Mouse (Mus musculus): Measurements from ENCODE around the gene Bcl7b. TPM values are rescaled to one million over a fixed set of nuclear protein-coding genes. Genes with fewer than 3 reads are reported as not detected.

Gene Bcl7b
- polyA plus RNA-seq, 1 experiment from 2014 or later: 44.3 TPM

GRCm38 (mm10) chr5:135145955-135146354, 22.1 kb upstream of the Bcl7b start:
- no peak overlapping the region for H3K4me2 ChIP-seq
- H3K36me3 ChIP-seq: no peaks in the 10 kb centered on the region
- H3K27me3 ChIP-seq (replicated peaks): peaks cover 7% of the 10 kb centered on the region; the same call in 1 of the 2 replicates
- no peak overlapping the region for H3K27ac ChIP-seq
- no peak overlapping the region for H3K4me3 ChIP-seq
- no peak for ATAC-seq
- H3K9me3 ChIP-seq (replicated peaks): 0 out of 2 replicates have a peak, but pooled peaks cover 3% of the 10 kb centered on the region
- no peak overlapping the region for H3K9ac ChIP-seq
- peaks cover 38% of the 10 kb centered on the region for H3K4me1 ChIP-seq

DNA sequence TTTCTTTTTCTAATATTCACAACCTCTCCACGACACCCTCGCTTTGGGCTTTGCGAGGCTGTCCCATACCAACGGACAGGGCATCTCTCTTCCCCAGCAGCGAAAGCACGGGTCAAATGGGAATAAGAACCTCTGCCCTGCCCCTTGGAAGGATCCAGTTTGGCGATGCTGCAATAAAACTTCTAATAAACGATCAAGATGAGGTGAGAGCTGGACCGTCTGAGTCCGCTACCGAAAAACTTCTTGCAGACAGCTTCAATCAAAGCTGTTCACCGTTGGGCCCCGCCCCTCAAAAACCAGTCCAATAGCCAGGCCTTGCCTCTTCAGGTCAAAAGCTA, 19.4 kb upstream of the Bcl7b start:
- Histone ChIP-seq H3K27ac (peak overlapping the region; percentile 95; the same call in 1 of the 2 replicates), H3K9me3 (replicated peaks) (no peaks in the 10 kb centered on the region), H3K4me2 (peak overlapping the region; percentile 77), H3K36me3 (peaks cover 19% of the 10 kb centered on the region), H3K27me3 (replicated peaks) (no peaks in the 10 kb centered on the region), H3K4me1 (peaks cover 51% of the 10 kb centered on the region), H3K4me3 (peak overlapping the region; percentile 90), H3K9ac (peak overlapping the region; percentile 44)
- WGBS (ENCODE audit: insufficient replicate concordance): 2% methylated on average over 13 of the region's 13 CpGs
- no peak for ATAC-seq

- WGBS (ENCODE audit: insufficient replicate concordance): 2% methylated on average over 62 of the region's 63 CpGs
- Histone ChIP-seq H3K4me2 (peak within 1 kb of the TSS; percentile 77), H3K27ac (peak within 1 kb of the TSS; percentile 95), H3K4me3 (peak within 1 kb of the TSS; percentile 90), H3K9ac (peak within 1 kb of the TSS; percentile 91), H3K27me3 (replicated peaks) (no peaks in the 10 kb centered on the region), H3K9me3 (replicated peaks) (no peaks in the 10 kb centered on the region), H3K36me3 (peaks cover 24% of the 10 kb centered on the region), H3K4me1 (peaks cover 49% of the 10 kb centered on the region)
- peak; percentile 97 for ATAC-seq
Observed at GRCm38 (mm10) chr5:135149053-135149819, 18.8 kb upstream of the Bcl7b start, which contains the start of gene Tbl2. TSS of gene Tbl2 (plus strand) at chr5:135149657.

GRCm38 (mm10) chr5:135149820-135150178, 18.3 kb upstream of the Bcl7b start:
- Histone ChIP-seq H3K4me3 (peak overlapping the region; percentile 90), H3K4me1 (peaks cover 43% of the 10 kb centered on the region), H3K9ac (peak overlapping the region; percentile 91), H3K4me2 (peak overlapping the region; percentile 77), H3K27ac (peak overlapping the region; percentile 80), H3K9me3 (replicated peaks) (no peaks in the 10 kb centered on the region), H3K36me3 (peaks cover 30% of the 10 kb centered on the region), H3K27me3 (replicated peaks) (no peaks in the 10 kb centered on the region)
- ATAC-seq: no peak
- 1% methylated on average over 23 of the region's 23 CpGs for WGBS (ENCODE audit: insufficient replicate concordance)

- H3K4me1 ChIP-seq: peaks cover 16% of the 10 kb centered on the region
- 86% methylated on average over 4 of the region's 4 CpGs for WGBS (ENCODE audit: insufficient replicate concordance)
- peaks cover 95% of the 10 kb centered on the region for H3K36me3 ChIP-seq
- no peak for ATAC-seq
- H3K4me3 ChIP-seq: no peak overlapping the region
- H3K4me2 ChIP-seq: no peak overlapping the region
- no peaks in the 10 kb centered on the region for H3K27me3 ChIP-seq (replicated peaks)
- no peak overlapping the region for H3K9ac ChIP-seq
- no peaks in the 10 kb centered on the region for H3K9me3 ChIP-seq (replicated peaks)
- no peak overlapping the region for H3K27ac ChIP-seq
Observed at GRCm38 (mm10) chr5:135156496-135156895, 11.6 kb upstream of the Bcl7b start.

DNA sequence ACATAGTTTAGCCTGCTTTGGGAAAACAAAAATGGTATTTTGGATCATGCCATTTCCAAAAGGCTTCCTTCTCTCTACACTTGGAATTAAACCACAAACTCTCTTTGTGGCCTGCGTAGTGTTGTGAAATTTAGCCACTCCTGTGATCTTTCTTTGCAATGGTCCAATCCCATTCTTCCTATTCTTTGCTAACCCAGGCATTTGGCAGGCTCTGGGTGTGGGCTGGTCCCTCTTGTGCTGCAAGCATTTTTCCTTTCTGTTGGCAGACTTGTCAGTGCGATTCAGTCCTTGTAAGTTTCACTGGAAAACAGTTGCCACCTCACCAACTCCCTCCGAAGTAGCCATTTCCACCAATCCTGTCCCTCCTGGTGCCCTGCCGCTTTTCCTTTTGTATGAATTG, 6.9 kb upstream of the Bcl7b start:
- Histone ChIP-seq H3K9me3 (replicated peaks) (no peaks in the 10 kb centered on the region), H3K27ac (no peak overlapping the region), H3K36me3 (peaks cover 73% of the 10 kb centered on the region), H3K4me1 (peaks cover 15% of the 10 kb centered on the region), H3K27me3 (replicated peaks) (no peaks in the 10 kb centered on the region), H3K4me3 (no peak overlapping the region), H3K4me2 (no peak overlapping the region), H3K9ac (no peak overlapping the region)
- 87% methylated on average over 4 of the region's 4 CpGs for WGBS (ENCODE audit: insufficient replicate concordance)
- no peak for ATAC-seq

DNA sequence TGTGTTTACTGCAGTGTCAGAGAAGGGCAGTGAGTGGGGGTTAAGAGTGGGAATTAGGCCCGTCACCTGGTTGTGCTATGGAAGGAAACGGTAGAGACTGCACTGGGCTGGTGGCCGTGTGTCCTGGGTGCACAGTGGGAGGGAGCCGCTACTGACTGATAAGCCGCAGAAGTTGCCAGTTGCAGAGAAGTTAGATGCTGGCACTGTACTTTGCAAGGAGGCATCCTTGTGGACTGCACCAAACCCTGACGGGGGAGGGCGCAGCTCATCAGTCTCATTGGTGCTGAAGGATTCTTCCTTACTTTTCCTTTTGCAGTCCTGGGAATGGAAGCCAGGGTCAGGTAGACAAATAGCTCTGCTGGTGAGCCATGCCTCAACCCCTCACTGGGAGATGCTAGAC, 6.4 kb upstream of the Bcl7b start:
- H3K4me2 ChIP-seq: no peak overlapping the region
- no peak for ATAC-seq
- no peaks in the 10 kb centered on the region for H3K9me3 ChIP-seq (replicated peaks)
- H3K27me3 ChIP-seq (replicated peaks): no peaks in the 10 kb centered on the region
- H3K4me1 ChIP-seq: peaks cover 15% of the 10 kb centered on the region
- no peak overlapping the region for H3K27ac ChIP-seq
- 72% methylated on average over 7 of the region's 7 CpGs for WGBS (ENCODE audit: insufficient replicate concordance)
- H3K4me3 ChIP-seq: no peak overlapping the region
- H3K36me3 ChIP-seq: peaks cover 69% of the 10 kb centered on the region
- H3K9ac ChIP-seq: no peak overlapping the region

DNA sequence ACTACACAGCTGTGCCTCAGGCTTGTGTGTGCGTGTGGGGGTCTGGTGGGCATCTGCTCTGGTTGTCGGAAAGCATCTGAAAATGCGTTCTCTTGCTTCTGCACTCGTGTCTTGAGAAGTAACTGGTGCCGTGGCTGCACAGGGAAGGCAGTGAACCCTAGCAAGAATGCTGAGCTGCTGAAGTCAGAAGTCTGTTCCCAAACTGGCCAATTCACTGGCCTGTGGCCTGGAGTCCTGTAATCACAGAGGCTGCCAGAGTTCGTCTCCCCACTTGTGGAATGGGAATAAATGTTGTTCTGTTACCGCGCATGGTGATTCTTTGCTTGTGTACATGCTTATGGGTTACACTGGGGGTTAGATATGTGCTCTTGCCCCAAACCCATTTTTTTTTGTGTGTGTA, 5.7 kb upstream of the Bcl7b start:
- H3K4me2 ChIP-seq: no peak overlapping the region
- H3K27me3 ChIP-seq (replicated peaks): no peaks in the 10 kb centered on the region
- no peak overlapping the region for H3K27ac ChIP-seq
- H3K9me3 ChIP-seq (replicated peaks): no peaks in the 10 kb centered on the region
- H3K4me3 ChIP-seq: no peak overlapping the region
- no peak overlapping the region for H3K9ac ChIP-seq
- H3K36me3 ChIP-seq: peaks cover 61% of the 10 kb centered on the region
- 91% methylated on average over 8 of the region's 8 CpGs for WGBS (ENCODE audit: insufficient replicate concordance)
- H3K4me1 ChIP-seq: peaks cover 15% of the 10 kb centered on the region
- ATAC-seq: no peak

DNA sequence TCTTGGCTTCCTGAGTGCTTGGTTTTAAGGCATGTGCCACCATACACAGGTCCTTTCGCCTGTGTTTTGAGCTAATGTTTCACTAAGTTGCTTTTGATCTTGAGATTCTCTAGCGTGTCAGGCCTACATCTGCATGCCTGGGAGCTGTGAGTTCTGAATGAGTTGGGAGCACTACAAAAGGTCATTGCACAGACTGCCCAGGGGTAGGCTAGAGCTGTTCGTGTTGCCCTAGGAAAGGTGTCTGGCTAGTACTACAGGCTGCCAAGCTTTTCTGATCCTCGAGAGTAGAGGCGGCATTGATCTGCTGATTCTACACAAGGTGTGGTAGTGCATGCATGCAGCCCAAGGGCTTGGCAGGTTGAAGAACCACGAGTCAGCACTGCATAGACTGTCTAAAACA, 5.3 kb upstream of the Bcl7b start:
- H3K36me3 ChIP-seq: peaks cover 58% of the 10 kb centered on the region
- H3K9ac ChIP-seq: no peak overlapping the region
- no peak for ATAC-seq
- H3K27me3 ChIP-seq (replicated peaks): no peaks in the 10 kb centered on the region
- H3K27ac ChIP-seq: no peak overlapping the region
- H3K4me2 ChIP-seq: no peak overlapping the region
- WGBS (ENCODE audit: insufficient replicate concordance): 76% methylated on average over 6 of the region's 6 CpGs
- H3K4me3 ChIP-seq: no peak overlapping the region
- H3K9me3 ChIP-seq (replicated peaks): no peaks in the 10 kb centered on the region
- peaks cover 16% of the 10 kb centered on the region for H3K4me1 ChIP-seq

- H3K27ac ChIP-seq: no peak overlapping the region
- 67% methylated on average over 4 of the region's 4 CpGs for WGBS (ENCODE audit: insufficient replicate concordance)
- peaks cover 33% of the 10 kb centered on the region for H3K36me3 ChIP-seq
- H3K4me3 ChIP-seq: no peak overlapping the region
- no peaks in the 10 kb centered on the region for H3K9me3 ChIP-seq (replicated peaks)
- H3K4me1 ChIP-seq: peaks cover 37% of the 10 kb centered on the region
- H3K4me2 ChIP-seq: no peak overlapping the region
- H3K27me3 ChIP-seq (replicated peaks): no peaks in the 10 kb centered on the region
- no peak for ATAC-seq
- H3K9ac ChIP-seq: no peak overlapping the region
Observed at GRCm38 (mm10) chr5:135166909-135167308, 1.2 kb upstream of the Bcl7b start.

DNA sequence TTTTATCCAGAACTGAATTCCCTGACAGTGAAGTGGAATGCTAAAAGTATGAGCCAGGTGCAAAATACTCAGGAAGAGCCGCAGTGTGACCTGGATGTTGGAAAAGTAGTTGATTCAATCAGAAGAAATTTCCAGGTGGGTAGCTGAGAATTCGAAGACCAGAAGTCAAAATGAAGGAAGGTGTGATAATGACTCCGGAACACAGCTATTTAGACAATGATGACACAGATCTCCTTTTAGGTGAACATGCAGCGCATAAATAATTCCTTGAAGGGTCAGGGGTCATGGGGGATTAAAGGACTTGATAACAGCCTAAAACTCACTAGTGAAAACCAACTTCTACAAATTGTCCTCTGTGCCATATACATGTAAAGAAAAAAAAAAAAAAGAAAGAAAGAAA, 614 bp upstream of the Bcl7b start:
- Histone ChIP-seq H3K9ac (peak overlapping the region; percentile 88; the same call in 1 of the 2 replicates), H3K4me2 (peak overlapping the region; percentile 75), H3K4me1 (peaks cover 40% of the 10 kb centered on the region), H3K9me3 (replicated peaks) (no peaks in the 10 kb centered on the region), H3K4me3 (no peak overlapping the region), H3K27ac (0 out of 2 replicates have a peak overlapping the region, but pooled peaks have one; percentile 94), H3K36me3 (peaks cover 33% of the 10 kb centered on the region), H3K27me3 (replicated peaks) (no peaks in the 10 kb centered on the region)
- 91% methylated on average over 4 of the region's 4 CpGs for WGBS (ENCODE audit: insufficient replicate concordance)
- ATAC-seq: no peak

DNA sequence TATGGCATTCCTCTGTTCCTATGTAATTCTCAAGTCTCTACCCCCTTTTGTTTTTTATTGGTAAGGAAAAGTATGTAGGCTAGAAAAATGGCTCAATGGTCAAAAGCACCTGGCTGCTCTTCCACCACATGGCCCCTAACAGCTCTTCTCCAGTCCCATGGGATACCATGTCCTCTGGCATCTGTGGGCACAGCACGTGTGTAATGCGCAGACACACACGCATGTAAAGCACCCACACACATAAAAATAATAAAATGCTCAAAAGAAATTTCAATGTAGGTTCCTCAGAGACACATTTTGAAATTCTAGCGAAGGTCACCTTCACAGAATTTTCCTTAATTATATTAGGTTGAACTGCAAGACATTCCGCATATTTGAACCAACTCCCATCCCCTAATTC, 1.4 kb downstream of the Bcl7b start:
- peak overlapping the region; percentile 80 for H3K4me3 ChIP-seq
- WGBS (ENCODE audit: insufficient replicate concordance): 84% methylated on average over 5 of the region's 5 CpGs
- H3K27me3 ChIP-seq (replicated peaks): no peaks in the 10 kb centered on the region
- H3K27ac ChIP-seq: peak overlapping the region; percentile 80
- H3K9ac ChIP-seq: peak overlapping the region; percentile 74
- peaks cover 42% of the 10 kb centered on the region for H3K36me3 ChIP-seq
- H3K4me1 ChIP-seq: peaks cover 35% of the 10 kb centered on the region
- no peak for ATAC-seq
- no peaks in the 10 kb centered on the region for H3K9me3 ChIP-seq (replicated peaks)
- peak overlapping the region; percentile 75 for H3K4me2 ChIP-seq
